Mouse (Mus musculus): ENCODE results near the gene C2. TPM values are rescaled to one million over a fixed set of nuclear protein-coding genes. Genes with fewer than 3 reads are reported as not detected.
A peak's percentile ranks its signal among the peaks of the same experiment; 100 is the strongest.
"Not testable (repeated sequence)": the region's sequence is repeated elsewhere in the genome, so short reads cannot be mapped to it uniquely, and the experiment has no call there.

The C2 gene
- total and polyA plus RNA-seq, 2 experiments: 82.1 to 101 TPM

GRCm38 (mm10) chr17:34813747-34814146, 84.3 kb downstream of the C2 start:
- not testable (repeated sequence) for DNase-seq (ENCODE audit: extremely low read depth, low read depth, low spot score); H3K27ac ChIP-seq (replicated peaks; ENCODE audit: insufficient read depth, low read depth, low read length); H3K4me3 ChIP-seq (ENCODE audit: insufficient read depth, low read depth, low read length); H3K9ac ChIP-seq (ENCODE audit: low read depth, low read length); H3K27me3 ChIP-seq (ENCODE audit: control insufficient read depth, insufficient read depth, low read length); H3K36me3 ChIP-seq (ENCODE audit: control insufficient read depth, insufficient read depth, low read length); H3K79me2 ChIP-seq (ENCODE audit: control insufficient read depth, insufficient read depth, low read length)
- peaks cover 15% of the 10 kb centered on the region for H3K4me1 ChIP-seq (ENCODE audit: control insufficient read depth, insufficient read depth, low read length)
- TF ChIP-seq CTCF (IDR thresholded peaks at IDR 0.05; ENCODE audit: low read depth, low read length): peak; percentile 83
- 68% methylated on average over 12 of the region's 12 CpGs for WGBS

Other genes with a start within 250 kb of the C2 start
Only the 30 nearest of the 37 such genes appear.
- 421 and 487 TPM in 2 replicates for gene C4b, start 154.4 kb downstream of the C2 start, total RNA-seq (2014; rRNA removed)
- 561 and 742 TPM in 2 replicates for gene C4b, start 154.4 kb downstream of the C2 start, polyA plus RNA-seq (2012; rRNA removed)
- gene Cyp21a1, start 93.7 kb downstream of the C2 start, total RNA-seq (2014; rRNA removed): 0.18 and 12.8 TPM in 2 replicates
- 0.10 TPM in 1 of 2 replicates, not detected in the other for gene Cyp21a1, start 93.7 kb downstream of the C2 start, polyA plus RNA-seq (2012; rRNA removed)
- gene Stk19, start 61.3 kb downstream of the C2 start, total RNA-seq (2014; rRNA removed): 7.6 and 7.9 TPM in 2 replicates
- 16.6 and 19.8 TPM in 2 replicates for gene Stk19, start 61.3 kb downstream of the C2 start, polyA plus RNA-seq (2012; rRNA removed)
- gene Dxo, start 61.2 kb downstream of the C2 start, total RNA-seq (2014; rRNA removed): 9.7 and 12.8 TPM in 2 replicates
- gene Dxo, start 61.2 kb downstream of the C2 start, polyA plus RNA-seq (2012; rRNA removed): 26.3 and 36.6 TPM in 2 replicates
- gene Skiv2l, start 48.1 kb downstream of the C2 start, total RNA-seq (2014; rRNA removed): 32.0 and 39.4 TPM in 2 replicates
- 51.1 and 61.7 TPM in 2 replicates for gene Skiv2l, start 48.1 kb downstream of the C2 start, polyA plus RNA-seq (2012; rRNA removed)
- 21.9 and 22.0 TPM in 2 replicates for gene Nelfe, start 47.9 kb downstream of the C2 start, total RNA-seq (2014; rRNA removed)
- gene Nelfe, start 47.9 kb downstream of the C2 start, polyA plus RNA-seq (2012; rRNA removed): 14.9 and 17.1 TPM in 2 replicates
- 1,474 and 1,577 TPM in 2 replicates for gene Cfb, start 35.7 kb downstream of the C2 start, total RNA-seq (2014; rRNA removed)
- gene Cfb, start 35.7 kb downstream of the C2 start, polyA plus RNA-seq (2012; rRNA removed): 709 and 764 TPM in 2 replicates
- 1.8 and 3.2 TPM in 2 replicates for gene Zbtb12, start 18.8 kb downstream of the C2 start, total RNA-seq (2014; rRNA removed)
- 3.3 and 4.6 TPM in 2 replicates for gene Zbtb12, start 18.8 kb downstream of the C2 start, polyA plus RNA-seq (2012; rRNA removed)
- gene Gm20547, start 16.2 kb downstream of the C2 start, total RNA-seq (2014; rRNA removed): 1.1 TPM in 1 of 2 replicates, not detected in the other
- 0.09 TPM in 1 of 2 replicates, not detected in the other for gene Gm20547, start 16.2 kb downstream of the C2 start, polyA plus RNA-seq (2012; rRNA removed)
- 45.2 and 54.6 TPM in 2 replicates for gene Ehmt2, start 204 bp upstream of the C2 start, total RNA-seq (2014; rRNA removed)
- gene Ehmt2, start 204 bp upstream of the C2 start, polyA plus RNA-seq (2012; rRNA removed): 81.8 and 103 TPM in 2 replicates
- 0.13 and 0.18 TPM in 2 replicates for gene Slc44a4, start 16.2 kb upstream of the C2 start, total RNA-seq (2014; rRNA removed)
- gene Slc44a4, start 16.2 kb upstream of the C2 start, polyA plus RNA-seq (2012; rRNA removed): 0.34 and 0.35 TPM in 2 replicates
- gene Neu1, start 33.0 kb upstream of the C2 start, total RNA-seq (2014; rRNA removed): 27.6 and 36.8 TPM in 2 replicates
- gene Neu1, start 33.0 kb upstream of the C2 start, polyA plus RNA-seq (2012; rRNA removed): 52.5 and 62.5 TPM in 2 replicates
- gene Hspa1b, start 61.0 kb upstream of the C2 start, total RNA-seq (2014; rRNA removed): 3.6 and 10.1 TPM in 2 replicates
- 10.0 and 11.2 TPM in 2 replicates for gene Hspa1b, start 61.0 kb upstream of the C2 start, polyA plus RNA-seq (2012; rRNA removed)
- not detected in 2 replicates for gene Gm20481, start 71.6 kb upstream of the C2 start, total RNA-seq (2014; rRNA removed)
- not detected in 2 replicates for gene Gm20481, start 71.6 kb upstream of the C2 start, polyA plus RNA-seq (2012; rRNA removed)
- gene Hspa1a, start 73.9 kb upstream of the C2 start, total RNA-seq (2014; rRNA removed): 0.18 and 0.60 TPM in 2 replicates
- gene Hspa1a, start 73.9 kb upstream of the C2 start, polyA plus RNA-seq (2012; rRNA removed): 0.45 TPM in 2 replicates
- gene Hspa1l, start 74.4 kb upstream of the C2 start, total RNA-seq (2014; rRNA removed): 0.18 TPM in 1 of 2 replicates, not detected in the other
- 0.05 TPM in 1 of 2 replicates, not detected in the other for gene Hspa1l, start 74.4 kb upstream of the C2 start, polyA plus RNA-seq (2012; rRNA removed)
- 7.9 and 11.1 TPM in 2 replicates for gene Lsm2, start 83.6 kb upstream of the C2 start, total RNA-seq (2014; rRNA removed)
- 55.1 and 63.0 TPM in 2 replicates for gene Lsm2, start 83.6 kb upstream of the C2 start, polyA plus RNA-seq (2012; rRNA removed)
- 11.8 and 27.5 TPM in 2 replicates for gene Vars, start 102.7 kb upstream of the C2 start, total RNA-seq (2014; rRNA removed)
- gene Vars, start 102.7 kb upstream of the C2 start, polyA plus RNA-seq (2012; rRNA removed): 39.8 and 52.7 TPM in 2 replicates
- gene Vwa7, start 118.3 kb upstream of the C2 start, total RNA-seq (2014; rRNA removed): 0.07 and 0.09 TPM in 2 replicates
- gene Vwa7, start 118.3 kb upstream of the C2 start, polyA plus RNA-seq (2012; rRNA removed): 0.16 and 0.27 TPM in 2 replicates
- gene Sapcd1, start 129.8 kb upstream of the C2 start, total RNA-seq (2014; rRNA removed): 0.54 TPM in 1 of 2 replicates, not detected in the other
- 0.66 TPM in 1 of 2 replicates, not detected in the other for gene Sapcd1, start 129.8 kb upstream of the C2 start, polyA plus RNA-seq (2012; rRNA removed)
- 1.0 and 2.0 TPM in 2 replicates for gene Msh5, start 148.5 kb upstream of the C2 start, total RNA-seq (2014; rRNA removed)
- gene Msh5, start 148.5 kb upstream of the C2 start, polyA plus RNA-seq (2012; rRNA removed): 1.1 and 3.9 TPM in 2 replicates
- gene Clic1, start 151.7 kb upstream of the C2 start, total RNA-seq (2014; rRNA removed): 15.9 and 20.3 TPM in 2 replicates
- gene Clic1, start 151.7 kb upstream of the C2 start, polyA plus RNA-seq (2012; rRNA removed): 12.2 and 16.8 TPM in 2 replicates
- gene Ddah2, start 160.8 kb upstream of the C2 start, total RNA-seq (2014; rRNA removed): 3.0 and 3.6 TPM in 2 replicates
- 3.8 and 3.9 TPM in 2 replicates for gene Ddah2, start 160.8 kb upstream of the C2 start, polyA plus RNA-seq (2012; rRNA removed)
- not detected in 2 replicates for gene Ly6g6c, start 167.1 kb upstream of the C2 start, total RNA-seq (2014; rRNA removed)
- gene Ly6g6c, start 167.1 kb upstream of the C2 start, polyA plus RNA-seq (2012; rRNA removed): not detected in 2 replicates
- 0.18 TPM in 1 of 2 replicates, not detected in the other for gene Mpig6b, start 167.9 kb upstream of the C2 start, total RNA-seq (2014; rRNA removed)
- 0.06 TPM in 1 of 2 replicates, not detected in the other for gene Mpig6b, start 167.9 kb upstream of the C2 start, polyA plus RNA-seq (2012; rRNA removed)
- gene Ly6g6e, start 178.6 kb upstream of the C2 start, total RNA-seq (2014; rRNA removed): 0.37 TPM in 1 of 2 replicates, not detected in the other
- gene Ly6g6e, start 178.6 kb upstream of the C2 start, polyA plus RNA-seq (2012; rRNA removed): 0.33 and 0.35 TPM in 2 replicates
- 0.47 TPM in 1 of 2 replicates, not detected in the other for gene Ly6g6d, start 179.8 kb upstream of the C2 start, total RNA-seq (2014; rRNA removed)
- 0.24 and 0.67 TPM in 2 replicates for gene Ly6g6d, start 179.8 kb upstream of the C2 start, polyA plus RNA-seq (2012; rRNA removed)
- gene Ly6g6f, start 187.3 kb upstream of the C2 start, total RNA-seq (2014; rRNA removed): not detected in 2 replicates
- gene Ly6g6f, start 187.3 kb upstream of the C2 start, polyA plus RNA-seq (2012; rRNA removed): 0.07 TPM in 2 replicates
- gene Abhd16a, start 191.0 kb upstream of the C2 start, total RNA-seq (2014; rRNA removed): 62.2 and 63.3 TPM in 2 replicates
- gene Abhd16a, start 191.0 kb upstream of the C2 start, polyA plus RNA-seq (2012; rRNA removed): 78.4 and 83.0 TPM in 2 replicates
- gene Ly6g5c, start 210.0 kb upstream of the C2 start, total RNA-seq (2014; rRNA removed): not detected in 2 replicates
- not detected in 2 replicates for gene Ly6g5c, start 210.0 kb upstream of the C2 start, polyA plus RNA-seq (2012; rRNA removed)

All from liver, adult 2 months (tissue).